Mouse (Mus musculus) neural tube, embryonic 11.5 days (tissue): ENCODE measurements at regions not wholly inside any gene's neighbourhood (a gene's known extent, or its start where the extent isn't known, plus 50 kb on each side); places are given as distances from the start of the nearest gene placed in this dataset.

ENCODE experiments used
- ATAC-seq: fragments of 200-750 bp; cut with Nextera tagmentation; 2 replicates; pipeline ENCODE4 v1.8.0; 2017; ENCODE audit warnings: moderate number of reproducible peaks, mild to moderate bottlenecking, moderate TSS enrichment, moderate library complexity; ENCODE audit not compliant: insufficient read depth, low FRiP score, low TSS enrichment
- DNase-seq: peaks from one replicate; pipeline ENCODE4 v3.0.0-alpha.2; 2015; ENCODE audit warnings: low spot score
- H3K27ac ChIP-seq: fragments of 300-500 bp; sonication (generic); 2 replicates; pipeline ENCODE4 v1.5.1; 2014; ENCODE audit warnings: low read depth, mild to moderate bottlenecking, low read length
- H3K27me3 ChIP-seq: fragments of 300-500 bp; sonication (generic); 2 replicates; pipeline ENCODE4 v1.6.1; 2014; ENCODE audit warnings: mild to moderate bottlenecking, low read length, mixed read lengths; ENCODE audit not compliant: control insufficient read depth, insufficient read depth
- H3K36me3 ChIP-seq: fragments of 300-500 bp; sonication (generic); 2 replicates; pipeline ENCODE4 v1.6.1; 2014; ENCODE audit warnings: mild to moderate bottlenecking, low read length, moderate library complexity, mixed read lengths; ENCODE audit not compliant: control insufficient read depth, insufficient read depth
- H3K4me1 ChIP-seq: fragments of 300-500 bp; sonication (generic); 2 replicates; pipeline ENCODE4 v1.6.1; 2014; ENCODE audit warnings: low read length, mixed read lengths; ENCODE audit not compliant: control insufficient read depth, insufficient read depth
- H3K4me2 ChIP-seq: fragments of 300-500 bp; sonication (generic); 2 replicates; pipeline ENCODE4 v1.6.1; 2014; ENCODE audit warnings: low read depth, mild to moderate bottlenecking, moderate library complexity
- H3K4me3 ChIP-seq: fragments of 300-500 bp; sonication (generic); 2 replicates; pipeline ENCODE4 v1.5.1; 2014; ENCODE audit warnings: low read depth, low read length
- H3K9ac ChIP-seq: fragments of 300-500 bp; sonication (generic); 2 replicates; pipeline ENCODE4 v1.6.1; 2014; ENCODE audit warnings: mild to moderate bottlenecking, low read length
- H3K9me3 ChIP-seq: fragments of 300-500 bp; sonication (generic); 2 replicates; pipeline ENCODE4 v1.6.1; 2016; ENCODE audit warnings: low read length; ENCODE audit not compliant: control insufficient read depth
- WGBS: fragments of 180-500 bp; shearing (Covaris S2); extraction: QIAGEN DNeasy Blood & Tissue Kit; methylation state at CpG from one replicate; pipeline ENCODE4 v1.1.7; 2014; 5-methylcytosine and 5-hydroxymethylcytosine counted together

- H3K27me3 ChIP-seq = no peaks in the 10 kb centered on the region
- no peaks in the 10 kb centered on the region for H3K9me3 ChIP-seq
- DNase-seq (no peak), ATAC-seq (no peak)
- H3K36me3 ChIP-seq = no peaks in the 10 kb centered on the region
- no peak overlapping the region for H3K4me3 ChIP-seq
- 70% methylated on average over 6 of the region's 6 CpGs for WGBS
- no peaks in the 10 kb centered on the region; the same call in 1 of the 2 replicates for H3K4me1 ChIP-seq
- no peak overlapping the region for H3K9ac ChIP-seq
- H3K4me2 ChIP-seq = no peak overlapping the region
- no peak overlapping the region for H3K27ac ChIP-seq
Observed at GRCm38 (mm10) chr14:86431215-86431816, 709.7 kb downstream of the Diaph3 start.

GRCm38 (mm10) chr14:86421881-86422280, 719.2 kb downstream of the Diaph3 start:
- no peak overlapping the region for H3K9ac ChIP-seq
- no peaks in the 10 kb centered on the region for H3K36me3 ChIP-seq
- WGBS = 74% methylated on average over 5 of the region's 5 CpGs
- H3K27me3 ChIP-seq = no peaks in the 10 kb centered on the region
- no peaks in the 10 kb centered on the region; the same call in 1 of the 2 replicates for H3K4me1 ChIP-seq
- no peak for DNase-seq
- no peak for ATAC-seq
- no peak overlapping the region for H3K27ac ChIP-seq
- no peak overlapping the region for H3K4me2 ChIP-seq
- no peaks in the 10 kb centered on the region for H3K9me3 ChIP-seq
- H3K4me3 ChIP-seq = no peak overlapping the region

- Histone ChIP-seq H3K27ac (no peak overlapping the region), H3K27me3 (no peaks in the 10 kb centered on the region), H3K9ac (no peak overlapping the region), H3K36me3 (no peaks in the 10 kb centered on the region), H3K4me2 (no peak overlapping the region), H3K4me1 (no peaks in the 10 kb centered on the region), H3K4me3 (no peak overlapping the region), H3K9me3 (no peaks in the 10 kb centered on the region)
- 83% methylated on average over 3 of the region's 3 CpGs for WGBS
- no peak for DNase-seq
- ATAC-seq = no peak
Observed at GRCm38 (mm10) chr14:86419959-86420598, 721.0 kb downstream of the Diaph3 start.

- Histone ChIP-seq H3K9me3 (no peaks in the 10 kb centered on the region), H3K4me1 (no peaks in the 10 kb centered on the region), H3K27ac (no peak overlapping the region), H3K4me3 (no peak overlapping the region), H3K36me3 (no peaks in the 10 kb centered on the region), H3K27me3 (no peaks in the 10 kb centered on the region), H3K4me2 (no peak overlapping the region), H3K9ac (no peak overlapping the region)
- no peak for DNase-seq
- 83% methylated on average over 3 of the region's 3 CpGs for WGBS
- ATAC-seq = no peak
Observed at GRCm38 (mm10) chr14:86396876-86397275, 744.2 kb downstream of the Diaph3 start.

GRCm38 (mm10) chr14:86395951-86396361, 745.1 kb downstream of the Diaph3 start:
- DNase-seq (peak; percentile 35), ATAC-seq (peak; percentile 67; the same call in 1 of the 2 replicates)
- Histone ChIP-seq H3K36me3 (no peaks in the 10 kb centered on the region), H3K27ac (no peak overlapping the region), H3K4me1 (no peaks in the 10 kb centered on the region), H3K4me3 (no peak overlapping the region), H3K4me2 (peak overlapping the region; percentile 13), H3K9ac (no peak overlapping the region; the same call in 1 of the 2 replicates), H3K9me3 (no peaks in the 10 kb centered on the region), H3K27me3 (no peaks in the 10 kb centered on the region)
- 12% methylated on average over 9 of the region's 9 CpGs for WGBS

- H3K4me3 ChIP-seq = no peak overlapping the region
- no peak overlapping the region for H3K27ac ChIP-seq
- H3K4me2 ChIP-seq = peak overlapping the region; percentile 13
- H3K4me1 ChIP-seq = no peaks in the 10 kb centered on the region
- H3K9me3 ChIP-seq = no peaks in the 10 kb centered on the region
- H3K27me3 ChIP-seq = no peaks in the 10 kb centered on the region
- no peak overlapping the region for H3K9ac ChIP-seq
- ATAC-seq = no peak
- DNase-seq = no peak
- 25% methylated on average over 10 of the region's 10 CpGs for WGBS
- H3K36me3 ChIP-seq = no peaks in the 10 kb centered on the region
Observed at GRCm38 (mm10) chr14:86395531-86395930, 745.5 kb downstream of the Diaph3 start.

- no peak overlapping the region for H3K9ac ChIP-seq
- H3K4me3 ChIP-seq = no peak overlapping the region
- no peaks in the 10 kb centered on the region for H3K27me3 ChIP-seq
- H3K4me1 ChIP-seq = no peaks in the 10 kb centered on the region
- no peak overlapping the region for H3K4me2 ChIP-seq
- no peak for DNase-seq
- no peaks in the 10 kb centered on the region for H3K36me3 ChIP-seq
- WGBS = 65% methylated on average over 7 of the region's 7 CpGs
- H3K9me3 ChIP-seq = no peaks in the 10 kb centered on the region
- no peak for ATAC-seq
- H3K27ac ChIP-seq = no peak overlapping the region
Observed at GRCm38 (mm10) chr14:86395068-86395467, 746.0 kb downstream of the Diaph3 start.

GRCm38 (mm10) chr14:86385136-86385535, 755.9 kb downstream of the Diaph3 start:
- H3K4me2 ChIP-seq = no peak overlapping the region
- no peak overlapping the region for H3K4me3 ChIP-seq
- H3K9ac ChIP-seq = no peak overlapping the region
- no peak for ATAC-seq
- no peak overlapping the region for H3K27ac ChIP-seq
- H3K4me1 ChIP-seq = no peaks in the 10 kb centered on the region
- 72% methylated on average over 6 of the region's 6 CpGs for WGBS
- no peak for DNase-seq
- no peaks in the 10 kb centered on the region for H3K36me3 ChIP-seq
- no peaks in the 10 kb centered on the region for H3K27me3 ChIP-seq
- H3K9me3 ChIP-seq = no peaks in the 10 kb centered on the region

- no peaks in the 10 kb centered on the region for H3K36me3 ChIP-seq
- H3K27me3 ChIP-seq = no peaks in the 10 kb centered on the region
- H3K4me3 ChIP-seq = no peak overlapping the region
- H3K4me2 ChIP-seq = no peak overlapping the region
- no peak overlapping the region for H3K27ac ChIP-seq
- no peaks in the 10 kb centered on the region for H3K9me3 ChIP-seq
- H3K9ac ChIP-seq = no peak overlapping the region
- ATAC-seq = no peak
- WGBS = 89% methylated on average over 2 of the region's 2 CpGs
- DNase-seq = no peak
- H3K4me1 ChIP-seq = no peaks in the 10 kb centered on the region
Observed at GRCm38 (mm10) chr14:86365032-86365431, 776.0 kb downstream of the Diaph3 start.
